Mouse (Mus musculus) brain, embryonic 14.5 days (tissue): Measurements from ENCODE around the gene Hcar1.

Experiments used
- CTCF ChIP-seq: fragments of 200-500 bp; IDR thresholded peaks from 2 replicates; pipeline ENCODE4 v1.5.1; 2012; ENCODE audit warnings: inconsistent platforms, mild to moderate bottlenecking, moderate library complexity, borderline replicate concordance; ENCODE audit not compliant: insufficient read depth, insufficient read length; ENCODE audit errors: extremely low read depth
- POLR2A ChIP-seq: fragments of 200-500 bp; IDR thresholded peaks from 2 replicates; pipeline ENCODE4 v1.6.1; 2012; ENCODE audit warnings: mild to moderate bottlenecking, inconsistent platforms, borderline replicate concordance; ENCODE audit not compliant: poor library complexity, insufficient read depth, insufficient read length, severe bottlenecking; ENCODE audit errors: extremely low read depth

- no peak for TF ChIP-seq POLR2A
- TF ChIP-seq CTCF = no peak
Observed at GRCm38 (mm10) chr5:123874177-123874576, 5.6 kb downstream of the Hcar1 start.
